Mouse (Mus musculus): ENCODE data around the gene Ccdc60. TPM values are rescaled to one million over a fixed set of nuclear protein-coding genes. Genes with fewer than 3 reads are reported as not detected.

The Ccdc60 gene
- total RNA-seq, 2 experiments from 2014 or later: 0.23 to 0.27 TPM

- Histone ChIP-seq H3K27ac (no peak overlapping the region), H3K4me3 (no peak overlapping the region)
- no peak for TF ChIP-seq CTCF (IDR thresholded peaks at IDR 0.05)
- no peak for DNase-seq (ENCODE audit: extremely low spot score in 1 of 2, low spot score in 2 of 2)
- intact Hi-C loops (cut with DNase I): no loop called here
Observed at GRCm38 (mm10) chr5:116293501-116293900, 4.7 kb upstream of the Ccdc60 start.

- intact Hi-C loops (cut with DNase I): no loop called here
- no peak for DNase-seq (ENCODE audit: extremely low spot score in 1 of 2, low spot score in 2 of 2)
- no peak for TF ChIP-seq CTCF (IDR thresholded peaks at IDR 0.05)
- Histone ChIP-seq H3K4me3 (no peak overlapping the region), H3K27ac (no peak overlapping the region)
Observed at GRCm38 (mm10) chr5:116290584-116290983, 1.8 kb upstream of the Ccdc60 start.

- TF ChIP-seq CTCF (IDR thresholded peaks at IDR 0.05): no peak
- intact Hi-C loops (cut with DNase I): no loop called here
- no peak overlapping the region for H3K4me3 ChIP-seq
- no peak overlapping the region for H3K27ac ChIP-seq
- DNase-seq (ENCODE audit: extremely low spot score in 1 of 2, low spot score in 2 of 2): no peak
Observed at GRCm38 (mm10) chr5:116289897-116290296, 1.1 kb upstream of the Ccdc60 start.

- Histone ChIP-seq H3K27ac (no peak overlapping the region), H3K4me3 (no peak overlapping the region)
- intact Hi-C loops (cut with DNase I): no loop called here
- no peak for DNase-seq (ENCODE audit: extremely low spot score in 1 of 2, low spot score in 2 of 2)
- no peak for TF ChIP-seq CTCF (IDR thresholded peaks at IDR 0.05)
Observed at GRCm38 (mm10) chr5:116288183-116288582, 602 bp downstream of the Ccdc60 start.

GRCm38 (mm10) chr5:116285532-116286176 is 3.1 kb downstream of the Ccdc60 start:
- DNase-seq (ENCODE audit: extremely low spot score in 1 of 2, low spot score in 2 of 2): no peak
- TF ChIP-seq CTCF (IDR thresholded peaks at IDR 0.05): no peak
- no peak overlapping the region for H3K27ac ChIP-seq
- intact Hi-C loops (cut with DNase I): no loop called here
- H3K4me3 ChIP-seq: no peak overlapping the region

GRCm38 (mm10) chr5:116280518-116280917 is 8.3 kb downstream of the Ccdc60 start:
- no peak for DNase-seq (ENCODE audit: extremely low spot score in 1 of 2, low spot score in 2 of 2)
- intact Hi-C loops (cut with DNase I): no loop called here
- H3K4me3 ChIP-seq: no peak overlapping the region
- no peak overlapping the region for H3K27ac ChIP-seq
- TF ChIP-seq CTCF (IDR thresholded peaks at IDR 0.05): no peak; the same call in 1 of the 2 replicates

- Histone ChIP-seq H3K27ac (no peak overlapping the region), H3K4me3 (peak overlapping the region; percentile 29)
- intact Hi-C loops (cut with DNase I): no loop called here
- TF ChIP-seq CTCF (IDR thresholded peaks at IDR 0.05): no peak
- DNase-seq (ENCODE audit: extremely low spot score in 1 of 2, low spot score in 2 of 2): peak; percentile 23 to 24
Observed at GRCm38 (mm10) chr5:116278436-116278918, 10.3 kb downstream of the Ccdc60 start.

GRCm38 (mm10) chr5:116277951-116278350 is 10.8 kb downstream of the Ccdc60 start:
- no peak overlapping the region for H3K4me3 ChIP-seq
- intact Hi-C loops (cut with DNase I): no loop called here
- H3K27ac ChIP-seq: no peak overlapping the region
- TF ChIP-seq CTCF (IDR thresholded peaks at IDR 0.05): no peak; the same call in 1 of the 2 replicates
- DNase-seq (ENCODE audit: extremely low spot score in 1 of 2, low spot score in 2 of 2): no peak

- no peak for TF ChIP-seq CTCF (IDR thresholded peaks at IDR 0.05)
- intact Hi-C loops (cut with DNase I): no loop called here
- H3K27ac ChIP-seq: no peak overlapping the region
- DNase-seq (ENCODE audit: extremely low spot score in 1 of 2, low spot score in 2 of 2): no peak
- no peak overlapping the region for H3K4me3 ChIP-seq
Observed at GRCm38 (mm10) chr5:116274818-116275217, 14.0 kb downstream of the Ccdc60 start.

- intact Hi-C loops (cut with DNase I): no loop called here
- no peak overlapping the region for H3K4me3 ChIP-seq
- no peak for DNase-seq (ENCODE audit: extremely low spot score in 1 of 2, low spot score in 2 of 2)
- no peak overlapping the region for H3K27ac ChIP-seq
- TF ChIP-seq CTCF (IDR thresholded peaks at IDR 0.05): no peak
Observed at GRCm38 (mm10) chr5:116274365-116274764, 14.4 kb downstream of the Ccdc60 start.

GRCm38 (mm10) chr5:116271511-116272227 is 17.1 kb downstream of the Ccdc60 start:
- H3K4me3 ChIP-seq: no peak overlapping the region
- intact Hi-C loops (cut with DNase I): no loop called here
- DNase-seq (ENCODE audit: extremely low spot score in 1 of 2, low spot score in 2 of 2): no peak

More at GRCm38 (mm10) chr5:116271511-116272227, 17.1 kb downstream of the Ccdc60 start:
- no peak overlapping the region for H3K27ac ChIP-seq
- no peak for TF ChIP-seq CTCF (IDR thresholded peaks at IDR 0.05)
